In the genomic region with DNA sequence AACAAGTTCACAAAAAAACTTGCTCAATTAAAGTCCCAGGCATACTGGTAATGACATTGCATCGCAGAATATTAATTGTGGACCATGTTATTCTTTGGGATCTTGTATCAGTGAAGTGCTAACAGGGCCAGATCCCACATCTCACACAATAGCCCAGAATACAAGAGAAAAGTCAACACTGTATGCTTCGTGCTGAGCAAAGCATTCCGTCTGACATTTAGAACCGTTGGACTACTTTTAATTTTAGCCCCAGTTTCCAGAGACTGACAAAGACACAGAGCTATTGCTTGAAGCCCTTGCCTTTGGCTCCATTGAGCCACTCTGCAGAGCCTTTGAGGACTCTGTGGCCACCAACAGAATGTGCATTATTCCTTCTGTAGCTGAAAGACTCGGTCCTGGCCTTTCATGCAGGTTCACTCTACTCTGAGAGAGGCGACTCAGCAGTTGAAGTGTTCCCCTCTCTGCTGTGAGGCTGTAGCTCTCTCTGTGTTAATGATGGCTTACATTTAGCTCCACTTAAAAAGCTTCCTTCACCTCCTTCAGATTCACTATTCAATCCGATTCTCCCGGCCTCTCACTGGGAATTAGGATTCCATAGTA, we compare ENCODE assay signal across 26 mouse cellular contexts.
DNase-seq lines count a peak whose midpoint lies in the region; ATAC-seq and TF ChIP-seq lines count a peak whose summit lies in the region.
"Had no signal": no experiment of that assay in that cellular context is flagged by ENCODE, and none has a peak within 500 bp of the region (broad histone marks: within the 10 kb centered on the region; RNA-seq: fewer than 3 reads in every experiment).

No protein-coding gene starts in this region.

- H3K4me3 ChIP-seq in forebrain, embryonic 12.5 days (replicated peaks): no peak overlapping the region
- H3K4me3 ChIP-seq in forebrain, embryonic 10.5 days: no peak overlapping the region
- no peak overlapping the region for H3K4me3 ChIP-seq in left cerebral cortex, adult 2 months
- H3K4me3 ChIP-seq in forebrain, postnatal 0 days (ENCODE audit: low read depth, low read length): no peak overlapping the region
- no peak overlapping the region for H3K4me3 ChIP-seq in liver, embryonic 12.5 days
- H3K4me3 ChIP-seq: heart, embryonic 12.5 days; hindbrain, embryonic 12.5 days; limb, embryonic 13.5 days; liver, embryonic 13.5 days had no signal

- H3K27ac ChIP-seq in forebrain, embryonic 12.5 days: no peak overlapping the region; the same call in 1 of the 2 replicates
- H3K27ac ChIP-seq in forebrain, embryonic 10.5 days: no peak overlapping the region
- H3K27ac ChIP-seq in left cerebral cortex, adult 2 months: peak overlapping the region; percentile 28; the same call in 1 of the 2 replicates
- no peak overlapping the region for H3K27ac ChIP-seq in forebrain, postnatal 0 days (ENCODE audit: low read depth, low read length)
- no peak overlapping the region for H3K27ac ChIP-seq in liver, embryonic 12.5 days
- H3K27ac ChIP-seq: hindbrain, embryonic 12.5 days; limb, embryonic 13.5 days; liver, embryonic 13.5 days had no signal

- intact Hi-C loops in left cerebral cortex, adult 2 months (cut with DNase I): no loop called here
- intact Hi-C loops in left cerebral cortex, postnatal 25 days (cut with DNase I): no loop called here

- 48% methylated on average over 8 of the region's 8 CpGs for WGBS in forebrain, embryonic 12.5 days
- 76% methylated on average over 8 of the region's 8 CpGs for WGBS in forebrain, embryonic 10.5 days
- 42% methylated on average over 8 of the region's 8 CpGs for WGBS in forebrain, postnatal 0 days
- 69% methylated on average over 8 of the region's 8 CpGs for WGBS in liver, embryonic 12.5 days (ENCODE audit: insufficient replicate concordance)

- H3K36me3 ChIP-seq in forebrain, embryonic 12.5 days (replicated peaks): no peaks in the 10 kb centered on the region
- H3K36me3 ChIP-seq in forebrain, embryonic 10.5 days (replicated peaks): no peaks in the 10 kb centered on the region
- H3K36me3 ChIP-seq in forebrain, postnatal 0 days (ENCODE audit: insufficient read depth): no peaks in the 10 kb centered on the region; the same call in 1 of the 2 replicates
- H3K36me3 ChIP-seq in liver, embryonic 12.5 days: no peaks in the 10 kb centered on the region
- H3K36me3 ChIP-seq: heart, embryonic 12.5 days; hindbrain, embryonic 12.5 days; limb, embryonic 13.5 days; liver, embryonic 13.5 days had no signal

- no peak for TF ChIP-seq CTCF in left cerebral cortex, adult 2 months (IDR thresholded peaks at IDR 0.05)
- TF ChIP-seq CTCF in forebrain, postnatal 0 days (IDR thresholded peaks at IDR 0.05; ENCODE audit: low read depth): no peak

- no peak overlapping the region for H3K9ac ChIP-seq in forebrain, embryonic 12.5 days
- H3K9ac ChIP-seq in forebrain, postnatal 0 days: no peak overlapping the region
- no peak overlapping the region for H3K9ac ChIP-seq in liver, embryonic 12.5 days
- H3K9ac ChIP-seq: heart, embryonic 12.5 days; hindbrain, embryonic 12.5 days; limb, embryonic 13.5 days; liver, embryonic 13.5 days had no signal

- no peak for DNase-seq in forebrain, embryonic 10.5 days (ENCODE audit: extremely low spot score, low spot score)
- DNase-seq in left cerebral cortex, adult 2 months (ENCODE audit: extremely low spot score in 1 of 2, low spot score in 2 of 2): no peak
- no peak for DNase-seq in left cerebral cortex, postnatal 25 days (ENCODE audit: low spot score in 2 of 2)
- peak; percentile 35 for DNase-seq in brain, adult 2 months (ENCODE audit: low read depth, low spot score)
- DNase-seq in forebrain, postnatal 0 days: no peak
- DNase-seq: adrenal gland, adult 8-10 months; cerebellum, adult 8-10 months; cerebellum, postnatal 36 days; gastrocnemius, postnatal 14 days; heart, adult 11 months; heart, postnatal 10 days; kidney, adult 8-10 months; kidney, postnatal 14 days; layer of hippocampus, postnatal 36 days; liver, embryonic 13.5 days; lung, adult 2 months; lung, postnatal 14 days; right cerebral cortex, adult 18-20 months; right cerebral cortex, postnatal 4 days; thymus, postnatal 14 days had no signal

- no peaks in the 10 kb centered on the region for H3K27me3 ChIP-seq in forebrain, embryonic 12.5 days
- H3K27me3 ChIP-seq in forebrain, embryonic 10.5 days (ENCODE audit: poor library complexity, severe bottlenecking): no peaks in the 10 kb centered on the region
- no peaks in the 10 kb centered on the region for H3K27me3 ChIP-seq in forebrain, postnatal 0 days (ENCODE audit: insufficient read depth, low read length)
- H3K27me3 ChIP-seq in liver, embryonic 12.5 days (replicated peaks): no peaks in the 10 kb centered on the region
- H3K27me3 ChIP-seq: heart, embryonic 12.5 days; hindbrain, embryonic 12.5 days; limb, embryonic 13.5 days; liver, embryonic 13.5 days had no signal

- ATAC-seq in forebrain, embryonic 12.5 days (ENCODE audit: low FRiP score): peak; percentile 36; the same call in 1 of the 2 replicates
- peak; percentile 38; the same call in 1 of the 2 replicates for ATAC-seq in forebrain, postnatal 0 days
- no peak for ATAC-seq in liver, embryonic 12.5 days
- ATAC-seq: activated CD4-positive, CD25-positive, alpha-beta regulatory T cell, adult 4 months had no signal

- H3K4me2 ChIP-seq in forebrain, embryonic 12.5 days: no peak overlapping the region
- no peak overlapping the region for H3K4me2 ChIP-seq in forebrain, postnatal 0 days (ENCODE audit: low read depth)
- H3K4me2 ChIP-seq in liver, embryonic 12.5 days: no peak overlapping the region
- H3K4me2 ChIP-seq: heart, embryonic 12.5 days; hindbrain, embryonic 12.5 days; limb, embryonic 13.5 days; liver, embryonic 13.5 days had no signal

- H3K9me3 ChIP-seq in forebrain, embryonic 12.5 days: 0 out of 2 replicates have a peak, but pooled peaks cover 3% of the 10 kb centered on the region
- H3K9me3 ChIP-seq in forebrain, embryonic 10.5 days: peaks cover 9% of the 10 kb centered on the region
- H3K9me3 ChIP-seq in forebrain, postnatal 0 days (ENCODE audit: low read length): no peaks in the 10 kb centered on the region
- no peaks in the 10 kb centered on the region for H3K9me3 ChIP-seq in liver, embryonic 12.5 days (replicated peaks)
- H3K9me3 ChIP-seq: heart, embryonic 12.5 days; limb, embryonic 13.5 days; liver, embryonic 13.5 days had no signal

- H3K4me1 ChIP-seq in forebrain, embryonic 12.5 days: peaks cover 6% of the 10 kb centered on the region; the same call in 1 of the 2 replicates
- peaks cover 7% of the 10 kb centered on the region; the same call in 1 of the 2 replicates for H3K4me1 ChIP-seq in forebrain, embryonic 10.5 days
- H3K4me1 ChIP-seq in forebrain, postnatal 0 days (ENCODE audit: insufficient read depth): no peaks in the 10 kb centered on the region
- no peaks in the 10 kb centered on the region for H3K4me1 ChIP-seq in liver, embryonic 12.5 days
- H3K4me1 ChIP-seq: heart, embryonic 12.5 days; hindbrain, embryonic 12.5 days; limb, embryonic 13.5 days; liver, embryonic 13.5 days had no signal
